Mouse (Mus musculus): Measurements from ENCODE around the gene Cdkal1. TPM values are rescaled to one million over a fixed set of nuclear protein-coding genes. Genes with fewer than 3 reads are reported as not detected.

Gene Cdkal1
- polyA plus RNA-seq, 2 experiments, result 2.0 to 7.7 TPM

DNA sequence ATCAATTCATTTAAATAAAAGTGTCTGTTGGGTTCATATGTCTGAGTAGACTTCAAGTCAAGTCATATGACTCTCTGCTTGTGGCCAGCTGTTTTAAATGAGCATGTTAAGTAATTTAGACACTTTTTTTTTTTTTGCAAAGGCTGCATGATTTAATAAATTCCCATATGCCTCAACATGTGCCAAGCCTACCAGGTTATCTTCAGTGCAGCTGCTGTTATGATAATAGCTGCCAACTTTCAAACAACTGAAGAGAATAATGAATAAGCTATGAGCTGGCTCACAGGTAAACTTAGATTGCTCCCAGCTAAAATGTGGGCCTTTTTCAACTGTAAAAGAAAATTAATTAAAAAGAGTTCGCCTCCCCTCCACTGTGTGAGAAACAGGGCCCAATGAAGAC is 341.4 kb downstream of the Cdkal1 start:
- no peak for DNase-seq (ENCODE audit: low read depth in 3 of 3, low spot score in 3 of 3)
- Histone ChIP-seq H3K9ac (replicated peaks) (no peak overlapping the region), H3K36me3 (replicated peaks; ENCODE audit: control insufficient read depth, insufficient read depth, low read depth) (no peaks in the 10 kb centered on the region), H3K4me2 (ENCODE audit: low read depth) (no peak overlapping the region), H3K27ac (no peak overlapping the region), H3K9me3 (ENCODE audit: control insufficient read depth, low read length) (no peaks in the 10 kb centered on the region), H3K27me3 (ENCODE audit: control insufficient read depth, insufficient read depth, low read length) (no peaks in the 10 kb centered on the region), H3K4me3 (ENCODE audit: insufficient read depth in 1 of 2, low read depth in 2 of 2, low read length in 2 of 2) (no peak overlapping the region), H3K4me1 (replicated peaks; ENCODE audit: control insufficient read depth in 2 of 2, insufficient read depth in 2 of 2, low read length in 1 of 2) (no peaks in the 10 kb centered on the region)
- TF ChIP-seq CTCF (IDR thresholded peaks at IDR 0.05; ENCODE audit: low read depth) (no peak), EP300 (IDR thresholded peaks at IDR 0.05; ENCODE audit: low read depth) (no peak)
- 63% methylated on average over 1 of the region's 1 CpGs for WGBS (ENCODE audit: insufficient replicate concordance)
- no peak for ATAC-seq (ENCODE audit: insufficient read depth)

DNA sequence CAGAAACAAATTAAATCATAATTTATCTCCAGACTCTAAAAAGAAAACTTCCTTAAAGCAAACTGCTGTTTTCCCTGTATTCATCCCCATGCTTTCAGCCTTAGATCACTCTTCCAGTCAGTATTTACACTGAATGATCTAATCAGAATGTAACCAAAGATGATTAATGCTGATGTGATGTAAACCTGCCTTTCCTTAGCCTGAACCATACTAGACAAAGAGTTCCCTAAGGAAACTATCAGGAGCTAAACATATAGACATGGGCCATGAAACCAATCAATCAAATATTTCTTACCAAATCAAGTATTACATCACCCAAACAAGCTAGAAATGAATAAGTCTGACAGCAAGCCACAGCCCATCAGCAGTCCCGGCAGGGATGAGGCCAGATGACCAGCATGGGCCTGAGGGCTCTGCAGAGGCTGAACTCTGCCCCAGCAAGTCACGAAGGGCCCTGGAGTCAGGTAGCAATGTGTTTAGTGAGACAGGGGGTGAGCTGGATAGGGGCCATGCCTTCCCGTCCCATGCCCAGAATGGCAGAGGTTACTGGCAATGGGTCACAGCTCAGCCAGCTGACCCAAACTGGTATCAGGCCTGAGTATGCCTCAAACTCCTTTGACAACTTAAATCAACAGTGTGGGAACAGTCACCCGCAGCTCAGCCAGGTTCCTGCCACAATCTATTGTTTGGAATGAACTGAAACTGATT is 350.5 kb downstream of the Cdkal1 start:
- Histone ChIP-seq H3K27ac (no peak overlapping the region), H3K4me1 (replicated peaks; ENCODE audit: control insufficient read depth in 2 of 2, insufficient read depth in 2 of 2, low read length in 1 of 2) (no peaks in the 10 kb centered on the region), H3K27me3 (ENCODE audit: control insufficient read depth, insufficient read depth, low read length) (no peaks in the 10 kb centered on the region), H3K4me3 (ENCODE audit: insufficient read depth in 1 of 2, low read depth in 2 of 2, low read length in 2 of 2) (no peak overlapping the region), H3K9me3 (ENCODE audit: control insufficient read depth, low read length) (no peaks in the 10 kb centered on the region), H3K9ac (replicated peaks) (no peak overlapping the region), H3K4me2 (ENCODE audit: low read depth) (no peak overlapping the region), H3K36me3 (replicated peaks; ENCODE audit: control insufficient read depth, insufficient read depth, low read depth) (no peaks in the 10 kb centered on the region)
- no peak for ATAC-seq (ENCODE audit: insufficient read depth)
- no peak for DNase-seq (ENCODE audit: low read depth in 3 of 3, low spot score in 3 of 3)
- WGBS (ENCODE audit: insufficient replicate concordance), result 54% methylated on average over 4 of the region's 4 CpGs
- TF ChIP-seq CTCF (IDR thresholded peaks at IDR 0.05; ENCODE audit: low read depth), result no peak
- TF ChIP-seq EP300 (IDR thresholded peaks at IDR 0.05; ENCODE audit: low read depth), result no peak

DNA sequence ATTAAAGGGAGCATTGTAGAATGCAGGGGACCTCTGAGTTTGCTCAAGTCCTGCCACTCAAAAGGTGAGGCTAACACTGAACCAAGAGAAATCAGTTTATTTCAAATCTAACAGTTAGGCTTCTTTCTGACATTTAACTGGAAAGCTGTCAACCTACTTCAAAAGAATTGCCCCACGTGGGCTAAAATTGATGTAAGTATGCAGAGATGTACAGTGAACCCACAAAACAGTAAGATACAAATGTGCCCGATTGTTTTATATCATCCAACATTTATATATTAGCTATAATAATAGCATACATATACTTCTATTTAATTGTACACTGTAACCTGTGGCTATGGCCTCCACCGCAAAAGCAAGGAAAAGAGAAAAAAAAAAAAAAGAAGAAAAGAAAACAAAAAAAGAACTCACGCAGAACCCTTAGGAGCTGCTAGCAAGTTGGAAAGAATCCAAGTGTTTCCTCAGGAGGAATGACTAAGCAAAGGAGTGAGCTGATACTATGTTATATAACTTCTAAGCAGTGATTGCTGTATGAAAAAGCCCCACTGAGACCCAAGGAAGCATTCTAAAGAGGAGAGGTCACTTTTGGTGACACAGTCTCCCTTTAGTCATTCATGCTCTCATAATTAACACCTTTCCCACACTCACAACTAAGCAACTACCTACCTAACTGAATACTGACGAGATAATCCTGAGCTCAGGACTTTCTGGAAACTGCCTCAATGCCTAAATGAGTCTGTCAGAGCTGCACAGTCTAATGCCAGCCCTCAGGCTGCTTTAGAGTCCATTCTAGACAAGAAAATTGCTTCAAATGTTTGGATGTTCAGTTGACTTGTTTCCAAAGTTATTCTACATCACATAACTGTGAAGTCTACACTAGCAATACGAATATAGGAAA is 352.1 kb downstream of the Cdkal1 start:
- DNase-seq (ENCODE audit: low read depth in 3 of 3, low spot score in 3 of 3), result no peak

DNA sequence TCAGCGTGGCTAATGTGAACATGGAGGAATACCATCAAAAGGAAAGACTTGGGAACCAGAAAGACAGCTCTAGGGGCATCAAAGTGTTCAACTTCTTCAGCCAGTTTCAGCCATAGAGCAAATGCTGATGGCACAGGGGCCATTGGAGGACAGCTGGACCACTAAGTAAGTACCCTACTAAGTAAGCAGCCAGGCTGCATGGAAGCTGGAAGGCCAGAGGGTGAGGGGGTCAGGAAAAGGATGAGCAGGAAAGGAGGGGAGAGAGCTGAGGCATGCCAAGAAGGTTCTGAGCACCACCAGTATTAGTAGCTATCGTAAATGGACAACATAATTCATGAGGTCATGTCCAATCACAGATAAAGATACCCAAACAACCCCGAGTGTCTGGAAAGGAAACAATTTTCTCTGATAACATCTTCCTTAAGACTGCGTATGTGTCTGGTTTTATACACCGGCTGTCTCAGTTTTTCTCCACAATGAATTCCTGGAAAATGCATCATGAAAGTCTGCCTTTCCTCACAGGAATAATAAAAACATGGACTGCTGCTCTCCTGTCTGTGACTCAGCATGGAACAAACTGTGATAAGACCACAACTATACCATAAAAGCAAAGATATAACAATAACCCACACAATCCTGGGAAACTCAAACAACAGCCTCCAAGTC is 352.9 kb downstream of the Cdkal1 start:
- no peaks in the 10 kb centered on the region for H3K4me1 ChIP-seq (replicated peaks; ENCODE audit: control insufficient read depth in 2 of 2, insufficient read depth in 2 of 2, low read length in 1 of 2)
- ATAC-seq (ENCODE audit: insufficient read depth) (no peak), DNase-seq (ENCODE audit: low read depth in 3 of 3, low spot score in 3 of 3) (no peak)
- no peak overlapping the region for H3K4me2 ChIP-seq (ENCODE audit: low read depth)
- no peaks in the 10 kb centered on the region for H3K27me3 ChIP-seq (ENCODE audit: control insufficient read depth, insufficient read depth, low read length)
- TF ChIP-seq CTCF (IDR thresholded peaks at IDR 0.05; ENCODE audit: low read depth) (no peak), EP300 (IDR thresholded peaks at IDR 0.05; ENCODE audit: low read depth) (no peak)
- 58% methylated on average over 5 of the region's 5 CpGs for WGBS (ENCODE audit: insufficient replicate concordance)
- H3K36me3 ChIP-seq (replicated peaks; ENCODE audit: control insufficient read depth, insufficient read depth, low read depth), result no peaks in the 10 kb centered on the region
- H3K9ac ChIP-seq (replicated peaks), result no peak overlapping the region
- H3K4me3 ChIP-seq (ENCODE audit: insufficient read depth in 1 of 2, low read depth in 2 of 2, low read length in 2 of 2), result no peak overlapping the region
- H3K27ac ChIP-seq, result no peak overlapping the region
- H3K9me3 ChIP-seq (ENCODE audit: control insufficient read depth, low read length), result no peaks in the 10 kb centered on the region

More for the DNA sequence above, 352.1 kb downstream of the Cdkal1 start:
- no peaks in the 10 kb centered on the region for H3K9me3 ChIP-seq (ENCODE audit: control insufficient read depth, low read length)
- H3K27ac ChIP-seq, result no peak overlapping the region
- H3K4me1 ChIP-seq (replicated peaks; ENCODE audit: control insufficient read depth in 2 of 2, insufficient read depth in 2 of 2, low read length in 1 of 2), result no peaks in the 10 kb centered on the region
- H3K4me2 ChIP-seq (ENCODE audit: low read depth), result no peak overlapping the region
- H3K36me3 ChIP-seq (replicated peaks; ENCODE audit: control insufficient read depth, insufficient read depth, low read depth), result no peaks in the 10 kb centered on the region
- ATAC-seq (ENCODE audit: insufficient read depth), result no peak
- no peak overlapping the region for H3K9ac ChIP-seq (replicated peaks)
- H3K27me3 ChIP-seq (ENCODE audit: control insufficient read depth, insufficient read depth, low read length), result no peaks in the 10 kb centered on the region
- no peak for TF ChIP-seq EP300 (IDR thresholded peaks at IDR 0.05; ENCODE audit: low read depth)
- no peak for TF ChIP-seq CTCF (IDR thresholded peaks at IDR 0.05; ENCODE audit: low read depth)
- WGBS (ENCODE audit: insufficient replicate concordance), result 50% methylated on average over 6 of the region's 6 CpGs
- no peak overlapping the region for H3K4me3 ChIP-seq (ENCODE audit: insufficient read depth in 1 of 2, low read depth in 2 of 2, low read length in 2 of 2)

DNA sequence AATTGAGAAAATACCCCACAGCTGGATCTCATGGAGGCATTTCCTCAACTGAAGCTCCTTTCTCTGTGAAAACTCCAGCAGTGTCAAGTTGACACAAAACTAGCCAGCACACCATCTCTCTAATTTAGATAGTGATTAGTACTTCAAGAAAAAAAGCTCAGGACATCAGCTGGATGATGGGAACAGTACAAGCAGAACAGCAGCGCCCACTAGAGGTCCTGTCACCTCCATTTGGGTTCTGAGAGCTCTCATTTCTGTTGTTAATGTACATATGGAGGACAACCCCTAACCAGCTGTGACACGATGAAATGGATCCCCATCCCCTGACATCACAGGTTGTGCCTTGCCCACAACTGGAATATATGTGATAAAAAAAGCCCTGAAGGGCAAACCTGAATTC is 354.3 kb downstream of the Cdkal1 start:
- ATAC-seq (ENCODE audit: insufficient read depth), result no peak
- no peak for DNase-seq (ENCODE audit: low read depth in 3 of 3, low spot score in 3 of 3)
- 37% methylated on average over 2 of the region's 2 CpGs for WGBS (ENCODE audit: insufficient replicate concordance)
- Histone ChIP-seq H3K9ac (replicated peaks) (no peak overlapping the region), H3K36me3 (replicated peaks; ENCODE audit: control insufficient read depth, insufficient read depth, low read depth) (no peaks in the 10 kb centered on the region), H3K27me3 (ENCODE audit: control insufficient read depth, insufficient read depth, low read length) (no peaks in the 10 kb centered on the region), H3K4me3 (ENCODE audit: insufficient read depth in 1 of 2, low read depth in 2 of 2, low read length in 2 of 2) (no peak overlapping the region), H3K4me2 (ENCODE audit: low read depth) (no peak overlapping the region), H3K9me3 (ENCODE audit: control insufficient read depth, low read length) (no peaks in the 10 kb centered on the region), H3K4me1 (replicated peaks; ENCODE audit: control insufficient read depth in 2 of 2, insufficient read depth in 2 of 2, low read length in 1 of 2) (no peaks in the 10 kb centered on the region), H3K27ac (no peak overlapping the region)
- TF ChIP-seq CTCF (IDR thresholded peaks at IDR 0.05; ENCODE audit: low read depth) (peak; percentile 14; the same call in 1 of the 2 replicates), EP300 (IDR thresholded peaks at IDR 0.05; ENCODE audit: low read depth) (no peak)

Measured in liver, embryonic 14.5 days (tissue).